Mouse (Mus musculus): ENCODE results near the gene Olfr1437.
"Not testable (repeated sequence)": the region's sequence is repeated elsewhere in the genome, so short reads cannot be mapped to it uniquely, and the experiment has no call there.

Olfr1437 gene

DNA sequence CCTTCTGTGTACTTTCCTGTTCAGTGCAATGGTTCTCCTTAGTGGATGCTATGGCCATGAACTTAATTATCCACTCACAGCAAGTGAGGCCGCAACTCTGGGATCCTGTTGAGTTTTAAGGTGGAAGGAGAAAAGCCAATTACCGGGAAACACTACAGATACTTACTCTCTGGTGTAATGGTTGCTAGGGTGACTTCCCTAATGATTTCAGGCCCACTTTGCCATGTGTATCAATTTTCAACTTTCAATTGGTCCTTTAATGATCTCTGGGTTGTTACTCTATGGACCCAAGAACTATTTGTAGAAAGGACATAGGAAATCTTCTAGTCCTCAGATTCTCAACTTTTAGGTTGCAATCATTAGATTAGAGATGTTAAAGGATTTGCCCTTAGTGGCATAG lies at the start of gene Olfr1437:
Olfr1437 (minus strand) TSS at position 101 of the 400 bp plus-strand sequence.
- no peak for DNase-seq (ENCODE audit: low spot score in 2 of 2)

DNA sequence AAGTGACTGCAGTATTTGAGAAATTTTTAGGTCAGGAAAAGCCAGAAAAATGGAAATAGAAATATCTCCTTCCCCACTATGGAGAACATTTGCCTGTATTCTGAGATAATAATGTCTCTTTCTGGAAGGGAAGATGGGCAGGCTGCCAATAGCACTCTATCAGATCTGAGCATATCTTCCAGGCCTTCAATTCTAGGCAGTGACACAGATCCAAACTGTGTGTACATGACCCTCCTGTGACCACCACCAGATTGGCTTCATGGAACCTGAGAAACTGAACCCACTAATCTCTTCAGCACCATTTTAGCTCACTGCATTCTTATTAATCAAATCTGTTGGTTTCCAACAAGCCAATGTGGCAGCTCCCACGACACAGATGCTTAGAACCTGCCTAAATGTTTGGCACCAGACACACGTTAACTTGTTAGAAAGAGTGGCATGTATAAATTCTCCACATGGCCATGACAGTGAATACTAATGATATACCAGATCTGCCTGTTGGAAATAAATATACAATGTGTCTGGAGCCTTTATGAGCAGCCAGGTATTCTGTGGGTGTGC lies 49.6 kb upstream of the Olfr1437 start:
- DNase-seq (ENCODE audit: low spot score in 2 of 2) = no peak

DNA sequence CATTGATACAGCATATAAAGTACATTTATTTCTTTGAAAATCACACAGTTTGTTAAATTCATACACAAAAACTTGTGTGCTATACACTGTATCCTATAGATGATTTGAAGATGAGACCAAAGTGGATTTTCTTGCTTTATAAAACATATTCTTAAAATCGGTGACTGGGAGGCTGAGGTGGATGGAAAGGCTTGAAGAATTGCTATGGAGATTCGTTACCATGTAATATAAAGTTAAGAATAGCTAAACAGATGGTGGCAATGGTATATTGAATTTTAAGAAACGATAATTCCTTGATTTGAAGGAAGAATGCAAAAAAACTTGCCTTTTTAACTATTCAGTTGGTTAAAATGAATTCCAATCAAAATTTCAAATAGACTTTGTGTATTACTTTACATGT lies 48.1 kb upstream of the Olfr1437 start:
- no peak for DNase-seq (ENCODE audit: low spot score in 2 of 2)

DNA sequence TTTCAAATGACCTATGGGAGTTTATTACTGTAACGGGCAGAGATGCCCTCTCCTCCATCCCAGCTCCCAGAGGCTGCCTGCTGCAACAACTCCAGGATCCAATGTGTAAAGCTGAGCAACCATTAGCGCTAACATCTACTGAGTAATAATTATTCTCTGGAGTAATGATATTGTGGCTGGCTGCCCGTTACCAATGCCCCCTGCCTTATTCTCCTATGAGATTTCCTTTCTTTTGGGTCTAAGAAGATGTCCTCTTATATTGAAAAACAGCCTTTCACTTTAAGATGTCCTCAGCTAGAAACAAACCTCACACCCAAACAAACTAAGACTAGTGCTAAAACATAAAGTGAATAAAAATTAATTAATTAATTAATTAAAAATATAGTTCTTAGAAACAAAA lies 10.9 kb upstream of the Olfr1437 start, which contains the start of gene Olfr1438-ps1:
Olfr1438-ps1 (minus strand) TSS at position 101 of the 400 bp plus-strand sequence.
- DNase-seq (ENCODE audit: low spot score in 2 of 2) = no peak

DNA sequence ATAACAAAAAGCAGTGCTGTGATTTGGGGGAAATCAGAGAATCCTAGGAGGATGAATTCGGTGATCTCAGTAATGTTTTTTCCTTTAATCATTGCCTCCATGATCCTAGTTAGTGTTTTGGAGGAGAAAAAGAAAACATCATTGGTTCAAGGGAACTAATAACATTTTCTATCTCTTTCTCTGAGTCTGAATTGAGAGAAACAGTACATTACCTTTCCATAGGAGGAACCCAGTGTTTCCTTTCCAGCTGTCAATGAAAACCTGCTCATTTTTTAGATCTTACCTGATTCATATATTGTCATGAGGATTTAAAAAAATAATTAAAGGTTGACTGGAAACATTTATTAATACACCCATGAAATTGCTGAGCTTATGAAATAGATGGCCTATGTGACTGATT lies 25.9 kb downstream of the Olfr1437 start, which contains the start of gene Olfr1436:
Olfr1436 (minus strand) TSS at position 101 of the 400 bp plus-strand sequence.
- DNase-seq (ENCODE audit: low spot score in 2 of 2) = not testable (repeated sequence)

DNA sequence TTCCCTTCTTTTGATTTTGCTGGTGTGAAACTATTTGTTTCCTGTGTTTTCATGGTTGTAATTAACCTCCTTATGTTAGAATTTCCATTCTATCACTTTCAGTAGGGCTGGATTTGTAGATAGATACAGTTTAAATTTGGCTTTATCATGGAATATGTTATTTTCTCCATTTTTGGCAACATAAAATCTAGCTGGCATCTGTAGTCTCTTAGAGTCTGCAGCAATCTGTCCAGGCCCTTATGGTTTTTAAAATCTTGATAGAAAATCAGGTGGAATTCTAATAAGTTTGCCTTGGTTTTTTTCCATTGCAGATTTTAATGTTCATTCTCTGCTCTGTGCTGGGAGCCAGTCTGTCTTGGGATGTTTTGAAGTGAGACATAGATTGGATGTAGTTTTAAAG lies 31.9 kb downstream of the Olfr1437 start:
- DNase-seq (ENCODE audit: low spot score in 2 of 2) = no peak

DNA sequence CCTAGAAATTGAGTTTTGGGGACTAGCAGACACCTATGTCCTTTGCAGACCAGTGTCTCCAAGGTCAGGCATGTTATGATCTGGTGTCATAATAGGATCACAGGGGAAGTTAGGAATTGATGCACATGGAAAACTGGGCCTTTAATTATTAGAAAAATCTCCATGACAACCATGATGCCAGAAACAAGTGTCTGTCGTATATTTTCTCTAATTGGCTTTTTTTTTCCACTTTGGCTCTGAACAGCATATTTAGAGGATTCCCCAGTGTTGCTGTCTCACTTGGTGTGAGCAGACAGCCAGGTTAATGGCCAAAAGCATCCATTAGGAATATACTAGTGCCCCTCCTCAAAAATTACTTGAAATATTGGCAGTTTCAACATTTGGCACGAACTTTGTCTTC lies 45.3 kb downstream of the Olfr1437 start, which contains the start of gene Olfr1434:
Olfr1434 (plus strand) TSS at position 301 of the 400 bp plus-strand sequence.
- no peak for DNase-seq (ENCODE audit: low spot score in 2 of 2)

Data from spleen, postnatal 10 days (tissue).